Mouse (Mus musculus) neural tube, embryonic 15.5 days (tissue): ENCODE measurements around the gene Polr2a. TPM values are rescaled to one million over a fixed set of nuclear protein-coding genes. Genes with fewer than 3 reads are reported as not detected.
"Not testable (repeated sequence)": the region's sequence is repeated elsewhere in the genome, so short reads cannot be mapped to it uniquely, and the experiment has no call there.

Experiments used
- ATAC-seq: fragments of 200-750 bp; cut with Nextera tagmentation; 2 replicates; pipeline ENCODE4 v1.8.0; 2017; ENCODE audit warnings: mild to moderate bottlenecking, moderate TSS enrichment, moderate library complexity; ENCODE audit not compliant: low FRiP score
- H3K27ac ChIP-seq: fragments of 300-500 bp; sonication (generic); replicated peaks from 2 replicates; pipeline ENCODE4 v1.5.1; 2015; ENCODE audit warnings: mild to moderate bottlenecking, inconsistent platforms
- H3K27me3 ChIP-seq: fragments of 300-500 bp; sonication (generic); replicated peaks from 2 replicates; pipeline ENCODE4 v1.6.1; 2015; ENCODE audit warnings: inconsistent platforms
- H3K36me3 ChIP-seq: fragments of 300-500 bp; sonication (generic); 2 replicates; pipeline ENCODE4 v1.6.1; 2015; ENCODE audit warnings: inconsistent platforms
- H3K4me1 ChIP-seq: fragments of 300-500 bp; sonication (generic); 2 replicates; pipeline ENCODE4 v1.6.1; 2015; ENCODE audit warnings: inconsistent platforms
- H3K4me2 ChIP-seq: fragments of 300-500 bp; sonication (generic); 2 replicates; pipeline ENCODE4 v1.6.1; 2015; ENCODE audit warnings: inconsistent platforms, mild to moderate bottlenecking, moderate library complexity
- H3K4me3 ChIP-seq: fragments of 300-500 bp; sonication (generic); replicated peaks from 2 replicates; pipeline ENCODE4 v1.5.1; 2015; ENCODE audit warnings: mild to moderate bottlenecking, inconsistent platforms
- H3K9ac ChIP-seq: fragments of 300-500 bp; sonication (generic); replicated peaks from 2 replicates; pipeline ENCODE4 v1.6.1; 2015; ENCODE audit warnings: mild to moderate bottlenecking, inconsistent platforms
- H3K9me3 ChIP-seq: fragments of 300-500 bp; sonication (generic); replicated peaks from 2 replicates; pipeline ENCODE4 v1.6.1; 2016; ENCODE audit warnings: inconsistent platforms
- WGBS: fragments of 180-500 bp; shearing (Covaris S2); methylation state at CpG from one replicate; pipeline ENCODE4 v1.1.7; 2015; ENCODE audit warnings: mixed read lengths; 5-methylcytosine and 5-hydroxymethylcytosine counted together
- polyA plus RNA-seq: library from polyadenylated mRNA; unstranded; fragments of >200 nt; fragmentation: Nextera tagmentation; extraction: Ambion mirVana; gene quantifications from 2 replicates; pipeline ENCODE4 v1.2.1, GENCODE M21; 2015

Polr2a gene
- polyA plus RNA-seq, 1 experiment from 2014 or later: 13.2 TPM

- Histone ChIP-seq H3K27ac (peak within 1 kb of the TSS; percentile 99), H3K27me3 (no peaks in the 10 kb centered on the region), H3K9ac (0 out of 2 replicates have a peak within 1 kb of the TSS, but pooled peaks have one; percentile 7), H3K36me3 (no peaks in the 10 kb centered on the region), H3K4me2 (no peak within 1 kb of the TSS), H3K9me3 (no peaks in the 10 kb centered on the region), H3K4me3 (no peak within 1 kb of the TSS), H3K4me1 (peaks cover 41% of the 10 kb centered on the region)
- ATAC-seq: no peak
- WGBS: 65% methylated on average over 1 of the region's 1 CpGs
Observed at GRCm38 (mm10) chr11:69761868-69762267, 3.4 kb upstream of the Polr2a start, which contains the start of gene Slc35g3. TSS of gene Slc35g3 (minus strand) at chr11:69761968.

- Histone ChIP-seq H3K4me2 (no peak overlapping the region), H3K9me3 (no peaks in the 10 kb centered on the region), H3K27me3 (no peaks in the 10 kb centered on the region), H3K9ac (0 out of 2 replicates have a peak overlapping the region, but pooled peaks have one; percentile 7), H3K27ac (peak overlapping the region; percentile 99), H3K4me3 (no peak overlapping the region), H3K36me3 (no peaks in the 10 kb centered on the region), H3K4me1 (peaks cover 42% of the 10 kb centered on the region)
- ATAC-seq: no peak
- WGBS: 91% methylated on average over 7 of the region's 7 CpGs
Observed at GRCm38 (mm10) chr11:69760901-69761200, 2.4 kb upstream of the Polr2a start.

GRCm38 (mm10) chr11:69760160-69760900 is 1.9 kb upstream of the Polr2a start:
- peak overlapping the region; percentile 99 for H3K27ac ChIP-seq
- no peak for ATAC-seq
- H3K9ac ChIP-seq: peak overlapping the region; percentile 59
- H3K4me2 ChIP-seq: peak overlapping the region; percentile 84
- no peaks in the 10 kb centered on the region for H3K9me3 ChIP-seq
- H3K4me1 ChIP-seq: peaks cover 45% of the 10 kb centered on the region
- no peaks in the 10 kb centered on the region for H3K27me3 ChIP-seq
- H3K4me3 ChIP-seq: peak overlapping the region; percentile 57; the same call in 1 of the 2 replicates
- WGBS: 74% methylated on average over 14 of the region's 14 CpGs
- no peaks in the 10 kb centered on the region for H3K36me3 ChIP-seq

GRCm38 (mm10) chr11:69758971-69759721 is 709 bp upstream of the Polr2a start:
- H3K4me1 ChIP-seq: peaks cover 49% of the 10 kb centered on the region
- WGBS: under 1% methylated on average over 37 of the region's 37 CpGs
- no peaks in the 10 kb centered on the region for H3K36me3 ChIP-seq

GRCm38 (mm10) chr11:69758090-69758456 is 364 bp downstream of the Polr2a start:
- no peaks in the 10 kb centered on the region for H3K9me3 ChIP-seq
- H3K27ac ChIP-seq: peak overlapping the region; percentile 99
- 0% methylated on average over 26 of the region's 26 CpGs for WGBS
- no peaks in the 10 kb centered on the region for H3K27me3 ChIP-seq
- H3K4me3 ChIP-seq: peak overlapping the region; percentile 57
- peaks cover 56% of the 10 kb centered on the region for H3K4me1 ChIP-seq
- ATAC-seq: peak; percentile 88
- peak overlapping the region; percentile 84 for H3K4me2 ChIP-seq
- no peaks in the 10 kb centered on the region for H3K36me3 ChIP-seq
- peak overlapping the region; percentile 87 for H3K9ac ChIP-seq

More at GRCm38 (mm10) chr11:69758971-69759721, 709 bp upstream of the Polr2a start:
- Histone ChIP-seq H3K9ac (peak overlapping the region; percentile 59), H3K27me3 (no peaks in the 10 kb centered on the region), H3K27ac (peak overlapping the region; percentile 99), H3K9me3 (no peaks in the 10 kb centered on the region), H3K4me2 (peak overlapping the region; percentile 84), H3K4me3 (peak overlapping the region; percentile 57)
- peak; percentile 89 for ATAC-seq

GRCm38 (mm10) chr11:69757303-69758089 is 941 bp downstream of the Polr2a start:
- 45% methylated on average over 9 of the region's 9 CpGs for WGBS
- no peak for ATAC-seq
- peak overlapping the region; percentile 84 for H3K4me2 ChIP-seq

GRCm38 (mm10) chr11:69754701-69755100 is 3.7 kb downstream of the Polr2a start:
- peaks cover 55% of the 10 kb centered on the region for H3K4me1 ChIP-seq
- no peaks in the 10 kb centered on the region for H3K36me3 ChIP-seq
- no peak for ATAC-seq
- no peak overlapping the region for H3K4me3 ChIP-seq
- peak overlapping the region; percentile 84 for H3K4me2 ChIP-seq
- no peak overlapping the region for H3K27ac ChIP-seq
- 55% methylated on average over 3 of the region's 3 CpGs for WGBS
- no peak overlapping the region for H3K9ac ChIP-seq
- H3K9me3 ChIP-seq: no peaks in the 10 kb centered on the region
- no peaks in the 10 kb centered on the region for H3K27me3 ChIP-seq

More at GRCm38 (mm10) chr11:69757303-69758089, 941 bp downstream of the Polr2a start:
- peak overlapping the region; percentile 87 for H3K9ac ChIP-seq
- H3K9me3 ChIP-seq: no peaks in the 10 kb centered on the region
- peak overlapping the region; percentile 57 for H3K4me3 ChIP-seq
- peak overlapping the region; percentile 99 for H3K27ac ChIP-seq
- no peaks in the 10 kb centered on the region for H3K27me3 ChIP-seq
- H3K36me3 ChIP-seq: no peaks in the 10 kb centered on the region
- peaks cover 60% of the 10 kb centered on the region for H3K4me1 ChIP-seq

- Histone ChIP-seq H3K27me3 (no peaks in the 10 kb centered on the region), H3K9me3 (no peaks in the 10 kb centered on the region), H3K9ac (no peak overlapping the region), H3K4me3 (no peak overlapping the region), H3K4me1 (peaks cover 50% of the 10 kb centered on the region), H3K27ac (no peak overlapping the region), H3K4me2 (peak overlapping the region; percentile 84), H3K36me3 (no peaks in the 10 kb centered on the region)
- 89% methylated on average over 5 of the region's 5 CpGs for WGBS
- no peak for ATAC-seq
Observed at GRCm38 (mm10) chr11:69754233-69754632, 4.2 kb downstream of the Polr2a start.

- no peak overlapping the region for H3K4me2 ChIP-seq
- no peak overlapping the region for H3K4me3 ChIP-seq
- H3K27ac ChIP-seq: no peak overlapping the region
- peaks cover 4% of the 10 kb centered on the region for H3K36me3 ChIP-seq
- H3K9me3 ChIP-seq: no peaks in the 10 kb centered on the region
- no peaks in the 10 kb centered on the region for H3K27me3 ChIP-seq
- 0 out of 2 replicates have a peak overlapping the region, but pooled peaks have one; percentile 14 for H3K9ac ChIP-seq
- no peak for ATAC-seq
- peaks cover 49% of the 10 kb centered on the region for H3K4me1 ChIP-seq
Observed at GRCm38 (mm10) chr11:69752686-69753085, 5.8 kb downstream of the Polr2a start.

GRCm38 (mm10) chr11:69751635-69752034 is 6.8 kb downstream of the Polr2a start:
- H3K4me2 ChIP-seq: no peak overlapping the region
- WGBS: 91% methylated on average over 3 of the region's 3 CpGs

GRCm38 (mm10) chr11:69731408-69731807 is 27.0 kb downstream of the Polr2a start:
- H3K4me2 ChIP-seq, H3K27ac ChIP-seq, H3K27me3 ChIP-seq, H3K4me1 ChIP-seq, H3K9ac ChIP-seq, ATAC-seq, H3K4me3 ChIP-seq, H3K9me3 ChIP-seq: not testable (repeated sequence)
- 73% methylated on average over 3 of the region's 3 CpGs for WGBS
- H3K36me3 ChIP-seq: peaks cover 33% of the 10 kb centered on the region

More at GRCm38 (mm10) chr11:69751635-69752034, 6.8 kb downstream of the Polr2a start:
- no peak overlapping the region for H3K9ac ChIP-seq
- H3K36me3 ChIP-seq: peaks cover 13% of the 10 kb centered on the region
- H3K27me3 ChIP-seq: no peaks in the 10 kb centered on the region
- peaks cover 39% of the 10 kb centered on the region for H3K4me1 ChIP-seq
- no peak overlapping the region for H3K27ac ChIP-seq
- no peak overlapping the region for H3K4me3 ChIP-seq
- no peak for ATAC-seq
- H3K9me3 ChIP-seq: no peaks in the 10 kb centered on the region
